Mouse (Mus musculus) R1 (cell line): ENCODE results near the gene Capn9.

Source experiments
- DNase-seq: peaks from one replicate; pipeline ENCODE4 v3.0.0-alpha.2; 2018; ENCODE audit warnings: low read depth, low spot score

Gene Capn9

GRCm38 (mm10) chr8:124641599-124641998 lies 65.7 kb downstream of the Capn9 start:
- DNase-seq: no peak

DNA sequence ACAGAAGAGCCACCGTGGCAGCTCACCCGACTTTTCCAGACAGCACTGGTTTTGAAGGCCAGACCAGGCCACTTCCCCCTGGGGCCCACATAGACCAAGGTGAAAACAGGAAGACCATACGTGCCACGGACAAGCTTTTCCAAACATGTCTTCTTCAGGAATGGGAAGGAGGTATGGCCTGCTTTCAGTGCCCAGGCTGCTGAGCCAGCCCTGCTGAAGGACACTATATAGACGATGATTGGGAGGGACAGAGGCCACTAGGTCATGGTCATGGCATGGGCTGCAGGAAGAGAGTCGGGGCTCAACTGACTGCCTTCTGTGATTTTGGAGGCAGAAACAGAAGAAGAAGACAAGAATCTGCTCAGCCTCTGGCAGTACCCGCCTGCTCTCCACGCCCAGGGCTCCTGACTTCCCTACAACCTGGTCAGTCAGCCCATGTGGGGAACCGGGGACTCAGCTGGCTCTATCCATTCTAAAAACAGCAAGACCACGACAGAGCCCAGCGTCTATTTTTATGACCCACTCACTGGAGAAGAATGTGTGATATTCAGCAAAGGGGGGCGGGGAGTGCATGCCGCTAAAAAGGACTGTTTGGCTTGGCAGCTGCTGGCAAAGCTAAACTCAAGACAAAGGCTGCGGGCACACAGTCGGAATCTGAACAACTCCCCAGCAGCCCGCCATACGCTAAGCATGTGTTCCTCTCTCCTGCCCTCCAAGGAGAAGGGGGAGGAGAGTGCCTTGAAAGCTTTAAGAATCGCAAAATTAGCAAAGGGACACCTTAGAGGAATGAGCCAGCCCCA lies 67.8 kb downstream of the Capn9 start:
- DNase-seq: no peak

GRCm38 (mm10) chr8:124648311-124648710 lies 72.4 kb downstream of the Capn9 start:
- no peak for DNase-seq

GRCm38 (mm10) chr8:124651776-124652175 lies 75.9 kb downstream of the Capn9 start:
- DNase-seq: no peak

DNA sequence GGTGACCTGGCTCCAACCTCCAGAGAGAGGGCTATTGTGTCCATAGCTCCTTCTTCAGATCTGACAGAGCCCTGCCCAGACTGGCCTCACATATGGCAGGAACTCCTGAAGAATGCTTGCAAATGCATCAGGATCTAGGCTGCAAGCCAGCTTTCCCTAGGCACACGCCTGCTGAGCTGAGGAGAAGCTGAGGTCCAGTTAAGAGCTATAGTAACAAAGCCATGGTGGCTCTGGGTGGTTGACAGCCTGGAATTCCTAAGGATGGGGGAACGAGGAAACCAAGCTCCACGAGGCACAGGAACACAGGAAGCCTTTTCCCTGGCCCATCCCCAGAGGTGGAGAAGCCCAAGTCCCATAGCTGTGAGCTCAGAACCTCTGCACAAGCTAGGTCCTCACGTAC lies 76.6 kb downstream of the Capn9 start:
- peak; percentile 18 for DNase-seq

- DNase-seq: no peak
Measured at GRCm38 (mm10) chr8:124653568-124654475, 77.9 kb downstream of the Capn9 start.

- DNase-seq: no peak
Measured at GRCm38 (mm10) chr8:124657961-124658360, 82.0 kb downstream of the Capn9 start.

DNA sequence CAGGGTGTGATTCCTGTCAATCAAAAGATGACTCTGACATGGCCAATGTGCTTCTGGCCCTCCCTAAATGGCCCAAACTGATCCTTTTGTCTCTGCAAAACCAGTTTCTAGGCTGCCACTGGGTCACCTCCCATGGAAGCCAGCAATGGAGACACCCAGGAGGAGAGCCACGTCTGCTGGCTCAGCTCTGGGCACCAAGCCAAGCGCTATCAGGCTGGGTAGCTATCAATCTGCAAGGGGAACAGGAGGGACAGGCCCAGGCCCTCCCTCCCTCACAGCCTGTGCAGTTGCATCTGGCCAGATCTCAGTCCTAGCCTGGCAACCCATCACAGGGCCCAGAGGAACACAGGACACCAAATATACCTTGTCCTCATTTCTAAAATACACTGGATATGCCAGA lies 82.5 kb downstream of the Capn9 start:
- no peak for DNase-seq

GRCm38 (mm10) chr8:124661781-124662180 lies 85.9 kb downstream of the Capn9 start:
- DNase-seq: no peak

DNA sequence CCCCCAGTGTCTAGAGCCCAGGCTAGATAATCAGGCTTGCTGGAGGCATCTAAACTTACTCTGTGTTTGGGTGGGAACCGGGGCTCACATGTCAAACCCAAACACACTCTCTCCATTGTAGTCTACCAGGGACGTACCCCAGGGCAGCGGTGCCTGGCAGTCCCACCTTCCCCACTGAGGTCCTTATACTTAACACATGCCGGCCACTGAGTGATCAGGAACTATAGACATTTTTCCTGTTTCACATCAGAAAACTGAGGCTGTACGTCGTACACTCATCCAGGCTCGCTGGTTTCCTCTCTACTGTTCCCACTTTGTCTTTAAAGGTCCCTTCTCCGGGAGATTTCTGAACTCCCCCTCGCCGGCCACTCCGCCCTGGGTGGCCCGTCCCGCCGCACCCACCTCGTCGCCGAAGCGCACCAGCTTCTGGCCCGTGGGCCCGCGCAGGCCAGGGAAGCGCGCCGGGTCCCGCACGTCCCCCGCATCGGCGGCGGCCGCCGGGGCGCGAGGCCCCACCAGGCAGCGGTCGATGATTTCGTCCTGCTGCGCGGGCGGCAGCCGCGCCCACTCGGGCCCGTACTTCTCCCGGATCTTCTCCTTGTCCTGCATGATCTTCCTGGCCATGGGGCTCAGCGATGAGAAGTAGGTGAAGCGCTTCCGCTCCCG lies 86.7 kb downstream of the Capn9 start:
- DNase-seq: peak; percentile 32

DNA sequence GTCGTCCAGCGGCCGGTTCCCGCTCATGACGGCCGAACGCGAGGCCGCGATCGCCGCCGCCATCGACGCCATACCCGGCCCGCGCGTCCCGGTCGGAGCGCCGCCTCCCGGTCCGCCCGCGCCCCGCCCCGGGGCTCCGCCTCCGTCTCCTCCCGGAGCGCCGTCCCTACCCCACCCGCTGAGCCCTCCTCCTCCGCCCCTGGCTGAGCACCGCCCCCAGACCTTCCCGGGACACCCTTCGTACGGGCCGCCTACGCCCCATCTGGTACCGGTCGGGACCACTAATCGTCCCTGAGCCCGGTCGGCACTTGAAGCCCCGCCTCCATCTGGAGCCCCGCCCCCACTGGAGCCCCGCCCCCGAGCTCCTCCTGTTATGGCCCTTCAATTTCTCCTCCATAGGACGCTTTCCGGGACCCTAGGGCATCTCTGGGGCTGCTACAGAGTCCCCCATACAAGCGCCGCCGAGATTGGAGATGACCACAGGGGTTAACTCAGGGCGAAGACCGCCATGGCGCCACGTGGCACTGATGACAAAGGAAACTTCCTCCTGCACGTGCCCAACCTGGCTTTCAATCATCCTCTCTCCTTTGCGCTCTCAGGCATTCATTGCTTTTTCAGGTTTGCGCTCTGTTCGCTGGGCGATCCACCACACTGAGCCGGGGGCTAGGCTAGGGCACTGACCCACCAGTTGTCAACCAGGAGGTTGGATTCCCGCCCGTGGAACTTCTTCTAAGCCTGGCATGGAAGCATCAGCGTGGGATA lies 87.4 kb downstream of the Capn9 start, which contains the start of gene 2310022B05Rik:
Gene 2310022B05Rik (minus strand): TSS at position 258 of the 762 bp plus-strand sequence.
- peak; percentile 76 for DNase-seq

DNA sequence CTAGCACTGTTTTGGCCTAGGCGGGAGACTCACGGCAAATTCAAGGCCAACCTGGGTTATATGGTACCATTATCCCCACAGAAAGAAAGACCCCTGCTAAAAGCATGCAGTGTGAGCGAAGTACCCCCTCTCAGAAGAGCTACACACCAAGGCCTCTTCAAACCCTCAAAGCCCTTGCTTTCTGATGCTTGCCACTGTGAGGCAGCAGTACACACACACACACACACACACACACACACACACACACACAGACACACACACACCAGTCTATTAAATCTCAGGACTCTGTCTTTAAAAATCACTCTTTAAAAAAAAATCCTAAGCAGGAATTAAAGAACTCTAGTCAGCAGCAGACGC lies 87.9 kb downstream of the Capn9 start:
- DNase-seq: no peak

DNA sequence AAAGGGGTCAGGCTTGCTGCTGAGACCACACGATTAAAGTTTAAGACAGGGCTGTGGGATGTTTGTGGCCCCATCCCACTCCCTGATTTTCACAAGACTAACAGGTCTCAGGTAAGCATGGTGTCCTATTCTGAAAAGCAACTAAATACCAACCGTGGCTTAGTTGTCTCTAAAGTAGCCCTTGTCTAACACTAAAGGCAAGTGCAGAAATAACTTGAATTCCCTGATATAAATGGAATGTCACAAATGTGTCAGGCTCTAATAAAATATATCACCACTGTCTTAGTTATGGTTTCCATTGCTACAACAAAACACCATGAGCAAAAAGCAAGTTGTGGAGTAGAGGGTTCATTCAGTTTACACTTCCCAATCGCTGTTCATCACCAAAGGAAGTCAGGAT lies 88.5 kb downstream of the Capn9 start:
- no peak for DNase-seq
